Comparison of ENCODE assay signal across 8 mouse cellular contexts in genomic region chr2:165885225-165885950, GRCm38 (mm10). TPM values are rescaled to one million over a fixed set of nuclear protein-coding genes. Genes with fewer than 3 reads are reported as not detected.
DNase-seq lines count a peak whose midpoint lies in the region; ATAC-seq and TF ChIP-seq lines count a peak whose summit lies in the region.

No protein-coding gene starts in this region.

- peaks cover 38% of the 10 kb centered on the region for H3K4me1 ChIP-seq in intestine, postnatal 0 days (replicated peaks; ENCODE audit: control insufficient read depth, insufficient read depth, low read length)
- H3K4me1 ChIP-seq in limb, embryonic 11.5 days (ENCODE audit: control insufficient read depth, insufficient read depth, low read length) = peaks cover 86% of the 10 kb centered on the region
- H3K4me1 ChIP-seq in midbrain, embryonic 14.5 days (ENCODE audit: control insufficient read depth, insufficient read depth, low read length) = peaks cover 89% of the 10 kb centered on the region
- peaks cover 87% of the 10 kb centered on the region for H3K4me1 ChIP-seq in stomach, embryonic 14.5 days (ENCODE audit: control insufficient read depth, insufficient read depth, low read length)

- peak overlapping the region; percentile 38 for H3K9ac ChIP-seq in intestine, postnatal 0 days (ENCODE audit: low read depth, low read length)
- H3K9ac ChIP-seq in limb, embryonic 11.5 days (ENCODE audit: low read length) = peak overlapping the region; percentile 51
- H3K9ac ChIP-seq in midbrain, embryonic 14.5 days (replicated peaks; ENCODE audit: low read length) = peak overlapping the region; percentile 57
- H3K9ac ChIP-seq in stomach, embryonic 14.5 days (replicated peaks; ENCODE audit: low read depth, low read length) = peak overlapping the region; percentile 71; the same call in 1 of the 2 replicates

- WGBS in intestine, postnatal 0 days = 5% methylated on average over 12 of the region's 17 CpGs
- WGBS in limb, embryonic 11.5 days = 5% methylated on average over 13 of the region's 17 CpGs
- WGBS in midbrain, embryonic 14.5 days = 6% methylated on average over 13 of the region's 17 CpGs
- 7% methylated on average over 13 of the region's 17 CpGs for WGBS in stomach, embryonic 14.5 days

- no peaks in the 10 kb centered on the region for H3K36me3 ChIP-seq in intestine, postnatal 0 days (ENCODE audit: control insufficient read depth, insufficient read depth)
- no peaks in the 10 kb centered on the region for H3K36me3 ChIP-seq in limb, embryonic 11.5 days (ENCODE audit: control insufficient read depth, insufficient read depth, low read length)
- no peaks in the 10 kb centered on the region for H3K36me3 ChIP-seq in midbrain, embryonic 14.5 days (ENCODE audit: control insufficient read depth, insufficient read depth, low read length)
- H3K36me3 ChIP-seq in stomach, embryonic 14.5 days (ENCODE audit: control insufficient read depth, insufficient read depth, low read length) = no peaks in the 10 kb centered on the region

- H3K4me3 ChIP-seq in intestine, postnatal 0 days (ENCODE audit: low read depth, low read length) = no peak overlapping the region
- no peak overlapping the region for H3K4me3 ChIP-seq in limb, embryonic 11.5 days (ENCODE audit: low read depth, low read length)
- H3K4me3 ChIP-seq in midbrain, embryonic 14.5 days (replicated peaks; ENCODE audit: low read depth, low read length) = no peak overlapping the region
- H3K4me3 ChIP-seq in stomach, embryonic 14.5 days (ENCODE audit: low read depth, low read length) = no peak overlapping the region

- H3K27me3 ChIP-seq in intestine, postnatal 0 days (replicated peaks; ENCODE audit: control insufficient read depth, insufficient read depth, low read length) = no peaks in the 10 kb centered on the region
- H3K27me3 ChIP-seq in limb, embryonic 11.5 days (ENCODE audit: control insufficient read depth, insufficient read depth, low read length) = no peaks in the 10 kb centered on the region
- H3K27me3 ChIP-seq in midbrain, embryonic 14.5 days (ENCODE audit: control insufficient read depth, insufficient read depth, low read length) = no peaks in the 10 kb centered on the region
- H3K27me3 ChIP-seq in stomach, embryonic 14.5 days (ENCODE audit: control insufficient read depth, insufficient read depth, low read length) = no peaks in the 10 kb centered on the region

- peak; percentile 84 for DNase-seq in right cerebral cortex, adult 18-20 months
- no peak for DNase-seq in right cerebral cortex, postnatal 25 days
- DNase-seq in embryo, embryonic 10 days (ENCODE audit: low spot score) = peak; percentile 78
- DNase-seq in heart, adult 18-20 months = peak; percentile 81 to 88
- DNase-seq in limb, embryonic 11.5 days (ENCODE audit: low spot score) = peak; percentile 74
- DNase-seq in midbrain, embryonic 14.5 days = peak; percentile 73

- peak; percentile 23; the same call in 1 of the 2 replicates for TF ChIP-seq CTCF in intestine, postnatal 0 days (IDR thresholded peaks at IDR 0.05; ENCODE audit: low read depth)

- H3K9me3 ChIP-seq in intestine, postnatal 0 days (ENCODE audit: control insufficient read depth) = no peaks in the 10 kb centered on the region
- no peaks in the 10 kb centered on the region for H3K9me3 ChIP-seq in limb, embryonic 11.5 days (ENCODE audit: control insufficient read depth, low read length)
- H3K9me3 ChIP-seq in midbrain, embryonic 14.5 days (ENCODE audit: control insufficient read depth, low read length) = no peaks in the 10 kb centered on the region
- H3K9me3 ChIP-seq in stomach, embryonic 14.5 days (ENCODE audit: control insufficient read depth, low read depth, low read length) = no peaks in the 10 kb centered on the region

- H3K27ac ChIP-seq in intestine, postnatal 0 days (ENCODE audit: low read depth, low read length) = peak overlapping the region; percentile 98
- peak overlapping the region; percentile 98 for H3K27ac ChIP-seq in limb, embryonic 11.5 days (replicated peaks; ENCODE audit: low read depth, low read length)
- H3K27ac ChIP-seq in midbrain, embryonic 14.5 days (replicated peaks; ENCODE audit: low read depth, low read length) = peak overlapping the region; percentile 100
- peak overlapping the region; percentile 100 for H3K27ac ChIP-seq in stomach, embryonic 14.5 days (ENCODE audit: low read length)

- peak; percentile 70; the same call in 1 of the 2 replicates for ATAC-seq in intestine, postnatal 0 days
- no peak for ATAC-seq in limb, embryonic 11.5 days (ENCODE audit: insufficient number of reproducible peaks, low FRiP score, low TSS enrichment, low read depth)
- ATAC-seq in midbrain, embryonic 14.5 days (ENCODE audit: low FRiP score, low TSS enrichment) = 0 out of 2 replicates have a peak, but pooled peaks have one; percentile 13
- peak; percentile 31; the same call in 1 of the 2 replicates for ATAC-seq in stomach, embryonic 14.5 days (ENCODE audit: insufficient number of reproducible peaks, insufficient read depth, low FRiP score, low read depth)

- peak overlapping the region; percentile 64 for H3K4me2 ChIP-seq in intestine, postnatal 0 days (replicated peaks; ENCODE audit: low read depth)
- peak overlapping the region; percentile 51 for H3K4me2 ChIP-seq in limb, embryonic 11.5 days (ENCODE audit: low read depth, severe bottlenecking)
- H3K4me2 ChIP-seq in midbrain, embryonic 14.5 days (ENCODE audit: low read length) = peak overlapping the region; percentile 42
- peak overlapping the region; percentile 12; the same call in 1 of the 2 replicates for H3K4me2 ChIP-seq in stomach, embryonic 14.5 days (replicated peaks; ENCODE audit: low read depth, low read length)

RNA-seq across cellular contexts. Expression of gene Zmynd8, which starts 13.4 kb away (rescaled TPM):
- total RNA-seq in heart, adult 18-20 months (2021) = 10 to 100 TPM; 41.2 to 44.8 TPM
- 43.5 and 57.7 TPM in 2 replicates for polyA plus RNA-seq in intestine, postnatal 0 days (2015; fragmentation: Nextera tagmentation; extraction: Ambion mirVana)
- 43.5 and 46.9 TPM in 2 replicates for polyA plus RNA-seq in limb, embryonic 11.5 days (2014; fragmentation: Nextera tagmentation; extraction: Ambion mirVana)
- polyA plus RNA-seq in midbrain, embryonic 14.5 days (2014; fragmentation: Nextera tagmentation; extraction: Ambion mirVana) = 64.4 and 67.8 TPM in 2 replicates
- 53.1 and 57.6 TPM in 2 replicates for polyA plus RNA-seq in stomach, embryonic 14.5 days (2014; fragmentation: Nextera tagmentation; extraction: Ambion mirVana)

Comparison
In these comparisons a context has a peak if more than half of its experiments do, and no peak if none do; other contexts are left out.
1. H3K4me2 ChIP-seq: peak in every context shown above with its lines; median percentile 64 in intestine, postnatal 0 days; 51 in limb, embryonic 11.5 days; 42 in midbrain, embryonic 14.5 days; 12 in stomach, embryonic 14.5 days.